Mouse (Mus musculus) left cerebral cortex, postnatal 25 days (tissue): ENCODE data around the gene Yes1. TPM values are rescaled to one million over a fixed set of nuclear protein-coding genes. Genes with fewer than 3 reads are reported as not detected.
"Not testable (repeated sequence)": the region's sequence is repeated elsewhere in the genome, so short reads cannot be mapped to it uniquely, and the experiment has no call there.

Experiments
- DNase-seq, 2 experiments: peaks; one replicate each; pipeline ENCODE4 v3.0.0; 2022; ENCODE audit warnings: low spot score in 2 of 2, mixed read lengths in 1 of 2
- intact Hi-C: fragments of 180-260 bp; cut with DNase I; formaldehyde crosslinking; loops from one replicate; pipeline ENCODE4 v1.15.1; 2025
- total RNA-seq, 2 experiments: library from RNA; stranded (reverse); gene quantifications; 2 replicates each; pipeline ENCODE4 v1.2.3; 2021

Gene Yes1
- total RNA-seq = 10 to 100 TPM; 12.5 to 13.4 TPM

GRCm38 (mm10) chr5:32610801-32611340, at the start of gene Yes1:
Gene Yes1, plus strand, starts transcription at chr5:32611171.
- intact Hi-C loops = no loop called here
- DNase-seq = peak; percentile 55 to 64

- intact Hi-C loops = no loop called here
- DNase-seq = no peak
Observed at GRCm38 (mm10) chr5:32564697-32565096, 46.3 kb upstream of the Yes1 start.

DNA sequence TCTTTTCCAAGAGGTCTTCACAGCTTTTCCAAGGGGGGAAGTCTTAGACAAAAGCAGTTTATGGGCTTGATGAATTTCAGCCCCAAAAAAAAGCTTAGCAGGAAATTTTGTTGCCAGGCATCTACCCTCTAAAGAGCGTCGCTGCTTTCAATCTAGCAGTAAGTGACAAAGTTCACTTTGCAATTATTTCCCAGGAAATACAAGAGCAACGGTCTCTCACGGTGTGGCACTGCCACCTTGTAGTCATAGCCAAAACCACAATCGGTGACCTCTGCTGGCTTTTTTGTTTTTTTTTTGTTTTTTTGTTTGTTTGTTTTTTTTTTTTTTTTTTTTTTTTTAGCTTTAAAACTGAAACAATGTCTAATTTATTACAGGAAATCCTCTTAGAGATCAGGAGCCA, 39.2 kb upstream of the Yes1 start:
- intact Hi-C loops = no loop called here
- DNase-seq = no peak

DNA sequence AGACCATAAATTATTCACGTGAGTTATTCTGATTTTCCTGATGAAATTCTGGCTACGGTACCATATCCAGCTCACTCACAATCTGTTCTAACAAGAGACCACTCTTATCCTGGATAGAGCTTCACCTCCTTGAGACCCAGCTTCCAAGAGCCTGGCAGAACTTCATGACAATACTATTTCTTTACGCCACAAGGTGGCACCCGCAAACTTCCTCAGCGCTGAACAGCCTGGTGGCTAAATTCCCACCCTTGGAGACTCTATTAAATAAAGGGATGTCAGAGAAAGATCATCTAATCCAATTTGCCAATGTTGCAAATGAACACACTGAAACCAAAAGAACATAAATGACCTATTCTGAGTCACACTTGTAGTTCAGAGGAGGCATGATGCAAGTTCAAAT, 22.8 kb upstream of the Yes1 start:
- intact Hi-C loops = loop anchor here (1.0 to 5.0 kb wide), 2 partner anchors 69 to 159 kb away; no protein-coding TSS in a partner anchor
- peak; percentile 66 to 76 for DNase-seq

GRCm38 (mm10) chr5:32593793-32594192, 17.2 kb upstream of the Yes1 start:
- peak in 1 of 2 experiments; percentile 12 for DNase-seq
- intact Hi-C loops = no loop called here

DNA sequence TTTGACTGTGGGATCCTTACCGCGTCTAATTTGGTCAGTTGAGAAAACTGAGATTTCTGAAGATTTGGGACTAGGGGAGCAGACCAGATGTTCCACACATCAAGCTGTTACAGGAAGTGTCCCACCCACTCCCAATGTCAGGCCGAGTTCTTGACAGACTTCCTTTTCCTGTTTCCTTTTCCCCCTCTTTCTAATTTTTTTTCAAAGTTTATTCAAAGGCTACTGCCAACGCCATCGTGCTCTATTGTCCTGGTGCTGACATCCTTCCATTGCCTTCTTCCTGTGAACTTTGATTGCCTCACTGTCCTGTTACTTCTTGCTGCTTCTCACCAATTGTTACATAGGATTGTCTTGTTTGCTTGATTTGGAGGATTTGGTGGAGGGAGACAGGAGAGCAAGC, 16.6 kb upstream of the Yes1 start:
- intact Hi-C loops = no loop called here
- no peak for DNase-seq

- no peak for DNase-seq
- intact Hi-C loops = no loop called here
Observed at GRCm38 (mm10) chr5:32605911-32606310, 5.1 kb upstream of the Yes1 start.

DNA sequence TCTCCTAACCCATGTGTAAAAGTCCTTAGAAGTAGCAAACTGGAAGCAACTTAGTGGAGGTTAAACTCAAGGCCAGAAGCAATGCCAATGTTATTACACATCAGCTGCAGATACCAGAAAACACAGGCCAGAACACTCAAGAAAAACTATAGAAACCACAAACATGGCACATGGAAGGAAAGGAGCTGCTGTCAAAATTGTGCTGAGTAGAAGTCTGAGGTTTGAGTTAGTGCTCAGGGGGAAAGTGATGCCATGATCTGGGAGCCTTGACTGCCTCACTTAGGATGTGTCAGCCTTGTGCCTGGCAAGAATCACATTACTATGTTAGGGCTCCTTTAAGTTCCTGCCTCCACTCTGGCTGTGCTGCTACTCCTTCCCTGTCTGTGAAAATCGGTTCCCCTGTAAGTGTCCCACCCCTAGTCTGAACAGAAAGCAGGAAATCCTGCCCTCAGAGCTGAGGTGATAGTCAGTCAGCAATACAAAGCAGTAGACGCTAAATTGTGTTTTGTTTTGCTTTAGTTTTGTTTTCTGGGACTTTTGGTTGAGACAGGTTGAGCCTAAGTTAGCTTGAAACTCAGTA, 3.1 kb upstream of the Yes1 start:
- DNase-seq = no peak
- intact Hi-C loops = no loop called here

- intact Hi-C loops = no loop called here
- DNase-seq = no peak
Observed at GRCm38 (mm10) chr5:32608516-32608915, 2.5 kb upstream of the Yes1 start.

DNA sequence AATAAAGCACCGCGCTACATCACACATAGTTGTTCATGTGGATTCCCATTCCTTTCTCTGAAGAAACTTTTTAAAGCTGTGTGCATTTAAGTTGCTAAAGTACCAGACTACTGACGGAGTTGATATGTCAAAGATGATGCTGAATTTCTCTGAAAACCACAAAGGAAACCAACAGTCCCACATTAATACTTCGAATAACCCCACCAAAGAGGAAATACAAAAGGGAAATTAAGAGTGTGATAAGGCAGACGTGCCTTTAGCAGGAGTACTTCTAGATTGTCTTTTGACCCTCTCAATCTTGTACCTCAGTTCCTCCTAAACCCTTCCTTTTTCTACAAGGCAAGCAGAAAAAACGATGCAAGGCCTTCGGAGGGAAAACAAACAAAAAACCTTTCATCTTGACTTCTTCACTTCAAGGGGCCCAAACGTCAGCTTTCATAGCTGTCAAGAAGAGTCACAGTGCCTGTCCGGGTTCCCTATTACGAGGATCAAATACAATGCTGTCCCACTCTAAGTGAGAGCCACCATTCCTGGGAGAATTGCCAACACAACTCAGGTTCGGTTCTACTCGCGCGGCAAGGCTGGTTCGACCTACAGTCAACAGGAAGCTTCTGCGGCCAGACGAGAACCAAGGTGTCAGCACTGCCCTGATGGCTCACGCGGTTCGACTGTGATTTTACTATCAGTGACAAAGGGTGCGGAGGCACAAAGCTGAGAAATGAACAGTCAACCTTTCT, 739 bp upstream of the Yes1 start:
- peak in 1 of 2 experiments; percentile 33 for DNase-seq
- intact Hi-C loops = no loop called here

GRCm38 (mm10) chr5:32611341-32611961, 480 bp downstream of the Yes1 start:
- DNase-seq = peak in 1 of 2 experiments; percentile 20
- intact Hi-C loops = no loop called here

- intact Hi-C loops = no loop called here
- no peak for DNase-seq
Observed at GRCm38 (mm10) chr5:32614291-32614690, 3.3 kb downstream of the Yes1 start.

DNA sequence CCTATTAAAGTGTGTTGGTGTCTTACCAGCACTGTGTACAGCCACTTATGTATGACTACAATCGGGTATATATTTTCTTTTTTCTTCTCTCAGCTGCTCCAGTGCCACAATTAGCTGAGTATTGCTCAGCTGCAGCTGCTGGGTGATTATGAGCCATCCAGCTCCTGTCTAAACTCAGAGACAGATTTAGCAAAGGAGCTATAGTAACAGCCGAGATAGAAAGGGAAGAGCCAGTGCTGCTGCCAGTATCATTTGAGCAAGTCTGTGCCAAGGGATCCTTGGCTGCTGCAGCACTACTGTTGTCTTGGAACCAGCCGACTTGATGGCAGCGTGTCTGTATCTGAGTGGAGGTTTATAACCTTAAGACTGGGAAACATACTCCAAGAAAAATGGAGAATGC, 3.7 kb downstream of the Yes1 start:
- intact Hi-C loops = no loop called here

GRCm38 (mm10) chr5:32616489-32616888, 5.5 kb downstream of the Yes1 start:
- DNase-seq, intact Hi-C loops: not testable (repeated sequence)

More for the DNA sequence above, 3.7 kb downstream of the Yes1 start:
- DNase-seq = peak; percentile 59 to 85

GRCm38 (mm10) chr5:32617851-32618250, 6.9 kb downstream of the Yes1 start:
- DNase-seq = no peak
- intact Hi-C loops = no loop called here

GRCm38 (mm10) chr5:32623649-32624048, 12.7 kb downstream of the Yes1 start:
- no peak for DNase-seq
- intact Hi-C loops = no loop called here

DNA sequence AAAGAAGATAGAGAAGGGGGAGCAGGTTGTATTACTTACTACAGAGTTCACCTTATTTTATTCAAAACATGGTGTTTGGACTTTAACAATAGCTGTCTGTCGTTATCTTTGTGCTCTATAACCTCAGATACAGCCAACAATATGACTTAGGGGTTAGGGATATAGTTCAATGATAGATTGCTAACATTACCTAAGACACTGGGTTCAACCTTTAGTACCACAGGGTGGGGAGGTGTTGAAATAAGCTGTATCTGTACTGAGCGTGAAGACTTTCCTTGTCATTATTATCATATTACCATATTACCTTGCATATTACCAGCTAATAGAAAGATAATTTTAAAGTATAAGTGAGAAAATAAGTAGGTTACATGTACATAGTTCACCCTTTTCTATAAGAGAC, 13.8 kb downstream of the Yes1 start:
- intact Hi-C loops = no loop called here
- no peak for DNase-seq

DNA sequence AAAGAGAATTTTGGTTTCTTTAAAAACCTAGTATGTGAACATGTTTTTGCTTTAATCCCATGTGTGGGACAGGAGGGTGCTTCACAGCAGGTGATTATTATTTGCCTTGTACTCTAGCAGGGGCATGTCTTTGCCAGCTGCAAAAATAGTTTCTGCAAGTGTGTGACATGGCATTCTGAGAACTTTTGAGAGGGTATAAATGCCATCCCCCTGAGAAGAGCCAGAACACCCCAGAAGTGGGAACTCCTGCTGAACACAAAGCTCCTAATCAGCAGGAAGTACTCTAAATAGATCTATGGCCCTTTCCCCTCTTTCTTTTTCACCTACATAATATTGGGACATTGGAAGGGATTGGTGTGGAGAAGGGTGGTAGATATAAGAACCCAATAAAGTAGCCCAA, 22.2 kb downstream of the Yes1 start:
- intact Hi-C loops = no loop called here
- DNase-seq = no peak

DNA sequence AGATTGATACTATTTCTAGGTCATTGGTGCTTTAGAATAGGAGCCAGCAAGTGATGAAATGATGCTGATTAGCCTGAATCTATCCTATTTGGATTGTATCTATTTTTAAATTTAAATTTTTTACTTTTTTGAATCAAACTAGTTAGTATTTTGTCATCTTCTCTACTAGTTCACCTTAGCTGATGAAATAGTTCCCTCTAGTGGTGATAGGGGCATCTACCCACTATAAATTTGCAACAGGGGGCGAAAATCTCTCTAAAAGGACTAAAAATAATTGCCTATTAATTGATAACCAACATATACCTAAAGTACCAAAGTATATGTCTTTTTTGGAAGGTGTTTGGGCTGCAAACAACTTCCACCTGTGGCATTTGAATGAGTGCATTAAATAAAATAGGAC, 46.4 kb downstream of the Yes1 start:
- DNase-seq = peak in 1 of 2 experiments; percentile 10

DNA sequence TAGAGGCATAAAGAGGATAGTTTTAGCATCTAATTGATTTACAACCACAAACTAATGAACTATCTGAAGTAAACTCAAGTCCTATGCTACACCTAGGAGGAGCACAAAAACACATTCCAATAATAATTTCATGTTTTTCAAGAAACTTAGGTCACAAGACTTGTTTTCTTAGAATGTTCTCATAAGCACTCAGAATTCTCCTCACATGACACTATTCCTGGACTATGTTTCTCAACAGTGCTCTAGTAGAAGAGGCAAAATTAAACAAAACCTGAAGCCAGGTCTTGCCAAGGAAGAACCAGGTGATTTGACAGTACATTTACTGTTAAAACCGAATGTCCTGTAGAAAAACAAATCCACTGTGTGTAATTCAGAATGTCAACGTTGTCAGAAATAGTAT, 71.5 kb downstream of the Yes1 start:
- no peak for DNase-seq
- intact Hi-C loops = no loop called here

More for the DNA sequence above, 46.4 kb downstream of the Yes1 start:
- intact Hi-C loops = loop anchor here (1.0 to 10.0 kb wide), 2 partner anchors 69 to 333 kb away; no protein-coding TSS in a partner anchor
